Mouse (Mus musculus): ENCODE data around the gene Cgas. TPM values are rescaled to one million over a fixed set of nuclear protein-coding genes. Genes with fewer than 3 reads are reported as not detected.
A peak's percentile ranks its signal among the peaks of the same experiment; 100 is the strongest.
"Not testable (repeated sequence)": the region's sequence is repeated elsewhere in the genome, so short reads cannot be mapped to it uniquely, and the experiment has no call there.

Gene Cgas
- polyA plus RNA-seq (2016; fragmentation: Nextera tagmentation; extraction: Ambion mirVana), result 0.20 and 0.46 TPM in 2 replicates

DNA sequence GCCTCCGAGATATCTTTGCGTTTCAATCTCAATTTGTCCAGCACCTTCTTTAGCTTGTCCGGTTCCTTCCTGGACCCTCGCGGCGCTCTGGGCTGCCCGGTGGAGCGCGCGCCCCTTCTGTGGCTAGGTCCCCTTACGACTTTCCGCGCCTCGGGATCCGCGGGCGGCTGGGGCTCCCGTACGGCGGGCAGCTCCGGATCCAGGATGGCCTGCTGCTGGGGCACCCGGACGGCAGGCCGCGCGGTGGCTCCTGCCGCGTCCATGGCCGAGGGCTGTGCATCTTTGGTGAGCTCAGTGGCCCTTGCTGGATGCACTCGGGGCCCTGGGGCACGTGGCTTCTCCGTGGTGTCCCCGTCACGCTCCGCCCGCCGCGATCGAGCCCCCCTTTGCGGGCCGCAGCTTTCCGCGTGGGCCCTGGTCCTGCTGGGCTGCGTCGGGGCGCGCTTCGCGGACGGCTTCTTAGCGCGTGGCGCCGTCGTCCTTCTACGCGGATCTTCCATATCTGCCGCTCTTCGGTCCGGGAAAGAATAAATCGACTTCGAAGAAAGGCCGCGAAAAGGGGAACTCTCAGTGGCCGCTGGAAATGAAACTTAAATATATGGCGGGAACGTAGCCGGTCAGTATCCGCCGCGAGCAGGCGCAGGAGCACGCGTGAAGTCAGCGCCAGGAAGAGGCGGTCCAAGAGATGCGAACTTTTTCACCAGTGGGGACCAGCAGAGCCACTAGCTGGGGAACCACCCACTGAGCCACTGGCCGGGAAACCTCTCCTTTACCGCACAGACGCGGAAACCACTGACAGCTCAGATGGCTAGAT lies at the start of gene Cgas:
Gene Cgas, minus strand, starts transcription at position 659 of the 814 bp plus-strand sequence.
- WGBS, result under 1% methylated on average over 81 of the region's 81 CpGs
- Histone ChIP-seq H3K4me1 (replicated peaks) (peaks cover 12% of the 10 kb centered on the region), H3K4me3 (peak within 1 kb of the TSS; percentile 52), H3K27me3 (ENCODE audit: insufficient read depth, poor library complexity, severe bottlenecking) (peaks cover 85% of the 10 kb centered on the region), H3K9me3 (no peaks in the 10 kb centered on the region), H3K36me3 (no peaks in the 10 kb centered on the region), H3K27ac (peak within 1 kb of the TSS; percentile 40; the same call in 1 of the 2 replicates)
- DNase-seq (ENCODE audit: low spot score), result peak; percentile 64

DNA sequence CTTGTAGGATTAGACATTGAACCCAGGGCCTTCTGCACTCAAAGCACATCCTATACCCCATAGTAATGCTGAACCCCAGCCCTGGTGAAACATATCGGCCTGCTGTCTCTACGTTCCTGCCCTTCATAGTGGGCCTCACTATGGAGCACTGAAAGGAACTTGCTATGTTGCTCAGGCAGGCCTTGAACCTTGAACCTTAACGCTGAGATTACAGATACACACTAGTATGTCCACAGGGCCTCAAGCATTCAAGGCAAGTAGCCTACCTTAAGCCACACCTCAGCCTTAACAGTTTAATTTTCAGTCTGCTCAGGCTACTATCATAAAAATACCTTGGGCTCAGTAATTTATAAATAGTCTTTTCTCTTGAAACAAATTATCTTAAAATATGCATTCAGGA lies 49.2 kb upstream of the Cgas start:
- H3K27ac ChIP-seq, result no peak overlapping the region
- WGBS, result 93% methylated on average over 3 of the region's 3 CpGs
- H3K9me3 ChIP-seq, result no peaks in the 10 kb centered on the region
- no peaks in the 10 kb centered on the region for H3K27me3 ChIP-seq (ENCODE audit: insufficient read depth, poor library complexity, severe bottlenecking)
- no peak for DNase-seq (ENCODE audit: low spot score)
- peaks cover 10% of the 10 kb centered on the region for H3K4me1 ChIP-seq (replicated peaks)
- no peaks in the 10 kb centered on the region for H3K36me3 ChIP-seq
- no peak overlapping the region for H3K4me3 ChIP-seq

- no peaks in the 10 kb centered on the region for H3K36me3 ChIP-seq
- H3K4me3 ChIP-seq, result no peak overlapping the region
- H3K4me1 ChIP-seq (replicated peaks), result peaks cover 10% of the 10 kb centered on the region
- no peaks in the 10 kb centered on the region for H3K9me3 ChIP-seq
- DNase-seq (ENCODE audit: low spot score), result no peak
- 87% methylated on average over 3 of the region's 3 CpGs for WGBS
- no peaks in the 10 kb centered on the region for H3K27me3 ChIP-seq (ENCODE audit: insufficient read depth, poor library complexity, severe bottlenecking)
- H3K27ac ChIP-seq, result no peak overlapping the region
Observed at GRCm38 (mm10) chr9:78491169-78491568, 48.1 kb upstream of the Cgas start.

DNA sequence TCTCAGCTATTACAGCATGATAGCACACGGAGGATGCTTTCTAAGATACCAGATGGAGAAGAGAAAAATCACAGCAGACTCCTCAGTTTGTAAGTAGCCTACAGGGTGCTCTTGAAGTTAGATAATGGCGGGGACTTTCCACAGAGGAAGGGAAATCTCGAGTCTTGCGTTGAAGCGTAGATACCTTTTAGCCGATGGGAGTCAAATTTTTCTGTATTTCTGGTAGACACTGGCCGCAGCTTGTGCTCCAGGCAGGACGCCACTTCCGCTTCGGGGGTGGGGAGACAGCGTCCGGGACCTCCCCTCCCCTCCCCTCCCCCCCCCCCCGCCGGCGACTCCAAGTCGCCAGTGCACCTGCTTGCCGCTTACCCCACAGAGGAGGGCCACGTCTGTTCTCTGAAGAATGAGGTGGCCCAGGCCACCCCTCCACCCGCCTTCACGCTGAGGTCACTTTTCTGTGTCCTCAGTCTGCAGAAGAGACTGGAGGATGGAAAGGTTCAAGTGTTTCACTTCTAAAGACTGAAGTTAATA lies 45.9 kb upstream of the Cgas start, which contains the start of gene Eef1a1:
Gene Eef1a1, minus strand, starts transcription at position 262 of the 531 bp plus-strand sequence.
- peaks cover 10% of the 10 kb centered on the region for H3K4me1 ChIP-seq (replicated peaks)
- peak; percentile 55 for DNase-seq (ENCODE audit: low spot score)
- H3K9me3 ChIP-seq, result no peaks in the 10 kb centered on the region
- no peaks in the 10 kb centered on the region for H3K27me3 ChIP-seq (ENCODE audit: insufficient read depth, poor library complexity, severe bottlenecking)
- H3K4me3 ChIP-seq, result peak within 1 kb of the TSS; percentile 53
- WGBS, result 4% methylated on average over 20 of the region's 20 CpGs
- no peaks in the 10 kb centered on the region for H3K36me3 ChIP-seq
- H3K27ac ChIP-seq, result peak within 1 kb of the TSS; percentile 87

- 98% methylated on average over 5 of the region's 5 CpGs for WGBS
- H3K36me3 ChIP-seq, H3K27ac ChIP-seq: not testable (repeated sequence)
Observed at GRCm38 (mm10) chr9:78488021-78488420, 45.0 kb upstream of the Cgas start.

DNA sequence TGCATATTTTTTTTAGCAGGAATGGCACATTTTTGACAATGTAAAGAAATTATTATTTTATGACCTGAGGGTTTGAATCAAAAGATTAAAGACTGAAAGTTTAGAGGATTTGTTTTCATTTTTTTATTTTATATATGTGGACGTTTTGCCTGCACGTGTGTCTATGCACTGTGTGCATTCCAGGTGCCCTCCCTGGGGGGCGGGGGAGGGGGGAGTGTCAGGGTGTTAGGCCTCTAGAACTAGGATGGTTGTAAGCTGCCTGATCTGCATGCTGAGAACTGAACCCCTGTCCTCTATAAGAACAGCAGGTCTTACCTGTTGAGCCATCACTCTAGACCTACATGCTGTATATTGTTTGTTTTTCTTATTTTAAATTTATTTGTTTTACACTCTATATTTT lies 41.6 kb upstream of the Cgas start:
- peaks cover 24% of the 10 kb centered on the region for H3K4me1 ChIP-seq (replicated peaks)
- H3K9me3 ChIP-seq, result no peaks in the 10 kb centered on the region
- no peak overlapping the region for H3K27ac ChIP-seq
- WGBS, result 83% methylated on average over 3 of the region's 3 CpGs
- DNase-seq (ENCODE audit: low spot score), result no peak
- no peak overlapping the region for H3K4me3 ChIP-seq
- peaks cover 14% of the 10 kb centered on the region for H3K36me3 ChIP-seq
- H3K27me3 ChIP-seq (ENCODE audit: insufficient read depth, poor library complexity, severe bottlenecking), result no peaks in the 10 kb centered on the region

More at GRCm38 (mm10) chr9:78488021-78488420, 45.0 kb upstream of the Cgas start:
- not testable (repeated sequence) for H3K4me3 ChIP-seq; DNase-seq (ENCODE audit: low spot score); H3K27me3 ChIP-seq (ENCODE audit: insufficient read depth, poor library complexity, severe bottlenecking); H3K9me3 ChIP-seq
- peaks cover 13% of the 10 kb centered on the region for H3K4me1 ChIP-seq (replicated peaks)

DNA sequence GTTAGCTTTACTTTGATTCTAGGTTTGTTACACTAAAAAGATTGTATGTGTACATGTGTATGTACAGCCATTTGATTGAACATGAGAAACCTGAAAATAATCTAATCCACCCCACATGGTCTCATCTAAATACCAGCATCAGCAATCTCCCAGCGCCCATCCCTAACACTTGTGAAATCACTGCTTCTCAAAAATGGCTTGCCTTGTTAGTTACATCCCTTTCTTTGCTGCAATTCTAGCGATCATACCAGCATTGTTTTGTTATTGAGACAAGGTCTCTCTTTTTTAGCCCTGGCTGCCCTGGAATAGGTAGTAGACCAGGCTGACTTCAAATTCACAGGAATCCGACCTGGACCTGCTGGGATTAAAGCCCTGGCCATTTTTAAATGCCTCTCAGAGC lies 39.3 kb upstream of the Cgas start:
- Histone ChIP-seq H3K36me3 (peaks cover 35% of the 10 kb centered on the region), H3K27me3 (ENCODE audit: insufficient read depth, poor library complexity, severe bottlenecking) (no peaks in the 10 kb centered on the region), H3K4me3 (peak overlapping the region; percentile 98), H3K9me3 (no peaks in the 10 kb centered on the region), H3K4me1 (replicated peaks) (peaks cover 23% of the 10 kb centered on the region), H3K27ac (peak overlapping the region; percentile 100)
- no peak for DNase-seq (ENCODE audit: low spot score)
- WGBS, result 7% methylated on average over 3 of the region's 3 CpGs

GRCm38 (mm10) chr9:78481423-78482331 lies 38.6 kb upstream of the Cgas start:
- no peaks in the 10 kb centered on the region for H3K9me3 ChIP-seq
- peak overlapping the region; percentile 98 for H3K4me3 ChIP-seq
- H3K4me1 ChIP-seq (replicated peaks), result peaks cover 23% of the 10 kb centered on the region
- peaks cover 42% of the 10 kb centered on the region for H3K36me3 ChIP-seq
- no peaks in the 10 kb centered on the region for H3K27me3 ChIP-seq (ENCODE audit: insufficient read depth, poor library complexity, severe bottlenecking)
- peak; percentile 98 for DNase-seq (ENCODE audit: low spot score)
- under 1% methylated on average over 76 of the region's 77 CpGs for WGBS
- peak overlapping the region; percentile 100 for H3K27ac ChIP-seq

DNA sequence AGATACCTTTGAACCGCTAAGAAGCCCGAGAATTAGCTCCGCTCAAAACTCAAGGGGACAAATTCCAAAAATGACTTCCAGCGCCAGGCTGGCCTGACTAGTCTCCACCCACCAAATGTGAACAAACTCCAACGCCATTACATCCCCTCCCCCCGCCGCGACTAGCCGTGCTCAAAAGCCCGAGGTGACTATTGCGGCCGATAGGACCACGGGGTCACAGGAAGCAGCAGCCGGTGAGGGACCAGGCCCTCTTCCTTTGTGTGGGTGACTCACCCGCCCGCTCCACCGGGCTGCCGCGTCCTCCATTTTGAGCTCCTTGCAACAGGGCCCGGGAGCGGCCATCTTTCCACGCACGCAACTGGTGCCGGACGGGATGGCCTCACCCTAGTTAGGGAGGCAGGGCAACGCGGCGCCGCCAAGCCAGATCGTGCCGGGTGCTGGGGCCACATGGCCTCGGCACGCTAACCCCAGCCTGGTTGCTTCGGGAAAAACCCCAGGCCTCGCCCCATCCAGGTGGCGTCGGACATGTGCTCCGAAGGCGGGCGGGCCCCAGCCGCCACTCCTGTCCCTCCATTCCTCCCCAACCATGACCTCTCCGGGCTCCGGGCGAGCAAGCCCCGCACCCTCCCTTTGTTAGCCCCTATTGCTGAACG lies 37.8 kb upstream of the Cgas start:
- peak overlapping the region; percentile 98 for H3K4me3 ChIP-seq
- peak overlapping the region; percentile 100 for H3K27ac ChIP-seq
- peaks cover 48% of the 10 kb centered on the region for H3K36me3 ChIP-seq
- WGBS, result under 1% methylated on average over 46 of the region's 46 CpGs
- no peaks in the 10 kb centered on the region for H3K9me3 ChIP-seq
- peak; percentile 77 for DNase-seq (ENCODE audit: low spot score)
- H3K4me1 ChIP-seq (replicated peaks), result peaks cover 23% of the 10 kb centered on the region
- H3K27me3 ChIP-seq (ENCODE audit: insufficient read depth, poor library complexity, severe bottlenecking), result no peaks in the 10 kb centered on the region

DNA sequence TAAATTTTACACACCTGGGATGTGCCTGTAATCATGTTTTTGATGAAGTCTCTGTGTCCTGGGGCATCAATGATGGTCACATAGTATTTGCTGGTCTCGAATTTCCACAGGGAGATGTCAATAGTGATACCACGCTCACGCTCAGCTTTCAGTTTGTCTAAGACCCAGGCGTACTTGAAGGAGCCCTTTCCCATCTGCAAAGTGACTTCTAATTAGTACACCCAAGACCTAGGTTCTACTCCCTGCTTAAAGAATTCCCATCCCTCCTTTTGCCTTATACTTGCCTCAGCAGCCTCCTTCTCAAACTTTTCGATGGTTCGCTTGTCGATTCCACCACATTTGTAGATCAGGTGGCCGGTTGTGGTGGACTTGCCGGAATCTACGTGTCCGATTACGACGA lies 37.2 kb upstream of the Cgas start:
- WGBS, result under 1% methylated on average over 13 of the region's 13 CpGs
- H3K27ac ChIP-seq, result peak overlapping the region; percentile 100
- not testable (repeated sequence) for H3K9me3 ChIP-seq; H3K27me3 ChIP-seq (ENCODE audit: insufficient read depth, poor library complexity, severe bottlenecking); DNase-seq (ENCODE audit: low spot score)
- peaks cover 48% of the 10 kb centered on the region for H3K36me3 ChIP-seq
- peak overlapping the region; percentile 98 for H3K4me3 ChIP-seq
- peaks cover 23% of the 10 kb centered on the region for H3K4me1 ChIP-seq (replicated peaks)

- Histone ChIP-seq H3K4me3 (peak overlapping the region; percentile 98), H3K4me1 (replicated peaks) (peaks cover 23% of the 10 kb centered on the region), H3K36me3 (peaks cover 57% of the 10 kb centered on the region)
- H3K27me3 ChIP-seq (ENCODE audit: insufficient read depth, poor library complexity, severe bottlenecking); H3K27ac ChIP-seq; H3K9me3 ChIP-seq; DNase-seq (ENCODE audit: low spot score): not testable (repeated sequence)
- WGBS, result 42% methylated on average over 8 of the region's 8 CpGs
Observed at GRCm38 (mm10) chr9:78479308-78479707, 36.3 kb upstream of the Cgas start.

DNA sequence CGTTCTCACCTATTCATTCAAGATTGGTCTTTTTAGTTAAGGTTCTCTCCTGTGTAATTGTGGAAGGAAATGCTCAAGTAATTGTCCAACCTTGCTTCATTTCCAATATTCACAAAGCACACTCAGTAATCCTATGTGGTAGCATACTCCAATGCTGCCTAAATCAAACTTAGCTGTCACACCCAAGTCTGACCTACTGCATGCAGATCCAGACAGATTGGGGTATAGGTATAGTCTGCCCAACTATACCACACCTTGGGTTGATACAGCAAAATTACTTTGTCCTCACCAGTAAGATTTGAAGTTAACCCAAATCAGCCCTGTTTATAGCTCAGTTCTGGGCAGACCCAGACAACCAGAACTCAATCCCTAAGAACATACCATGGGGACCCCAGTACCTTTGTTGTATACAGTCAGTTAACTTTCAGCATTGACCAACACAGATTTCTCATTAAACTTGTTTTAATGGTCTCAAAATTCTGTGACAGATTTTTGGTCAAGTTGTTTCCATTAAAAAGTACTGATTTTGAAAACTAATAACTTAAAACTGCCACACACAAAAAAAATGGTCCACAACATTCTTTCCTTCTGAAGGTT lies 35.1 kb upstream of the Cgas start:
- not testable (repeated sequence) for DNase-seq (ENCODE audit: low spot score); H3K4me3 ChIP-seq; H3K27me3 ChIP-seq (ENCODE audit: insufficient read depth, poor library complexity, severe bottlenecking); H3K9me3 ChIP-seq; H3K27ac ChIP-seq
- H3K36me3 ChIP-seq, result peaks cover 69% of the 10 kb centered on the region
- WGBS, result 55% methylated on average over 1 of the region's 1 CpGs
- peaks cover 22% of the 10 kb centered on the region for H3K4me1 ChIP-seq (replicated peaks)
